Comparison of ENCODE assay signal across 15 mouse cellular contexts in genomic region chr7:35065958-35066357, GRCm38 (mm10).
"Had no signal": no experiment of that assay in that cellular context is flagged by ENCODE, and none has a peak within 500 bp of the region (broad histone marks: within the 10 kb centered on the region; RNA-seq: fewer than 3 reads in every experiment).

No protein-coding gene starts in this region.

- H3K27me3 ChIP-seq: liver, embryonic 12.5 days; lung, embryonic 15.5 days; neural tube, embryonic 15.5 days had no signal

- H3K9me3 ChIP-seq: limb, embryonic 10.5 days; liver, embryonic 12.5 days; lung, embryonic 15.5 days; neural tube, embryonic 15.5 days had no signal

- H3K9ac ChIP-seq: liver, embryonic 12.5 days; lung, embryonic 15.5 days; neural tube, embryonic 15.5 days had no signal

- H3K36me3 ChIP-seq: limb, embryonic 10.5 days; liver, embryonic 12.5 days; lung, embryonic 15.5 days; midbrain, embryonic 10.5 days; neural tube, embryonic 15.5 days had no signal

- H3K4me1 ChIP-seq: limb, embryonic 10.5 days; liver, embryonic 12.5 days; lung, embryonic 15.5 days; neural tube, embryonic 15.5 days had no signal

- DNase-seq: kidney, adult 11 months; kidney, adult 9 months; right cerebral cortex, adult 18-20 months; right cerebral cortex, postnatal 25 days; spleen, adult 18-20 months; thymus, postnatal 4 days had no signal

- H3K27ac ChIP-seq: kidney, postnatal 0 days; left cerebral cortex, adult 2 months; limb, embryonic 10.5 days; liver, embryonic 12.5 days; lung, embryonic 15.5 days; midbrain, embryonic 10.5 days; neural tube, embryonic 15.5 days had no signal

- ATAC-seq: liver, embryonic 12.5 days; midbrain, embryonic 16.5 days had no signal

- H3K4me2 ChIP-seq: liver, embryonic 12.5 days; lung, embryonic 15.5 days; neural tube, embryonic 15.5 days had no signal

- H3K4me3 ChIP-seq: left cerebral cortex, adult 2 months; limb, embryonic 10.5 days; liver, embryonic 12.5 days; lung, embryonic 15.5 days; midbrain, embryonic 10.5 days; myocyte; neural tube, embryonic 15.5 days had no signal
